Mouse (Mus musculus): ENCODE results near the gene Klf4. TPM values are rescaled to one million over a fixed set of nuclear protein-coding genes. Genes with fewer than 3 reads are reported as not detected.
A peak's percentile ranks its signal among the peaks of the same experiment; 100 is the strongest.

Klf4 gene
- polyA plus RNA-seq (2016; fragmentation: Nextera tagmentation; extraction: Ambion mirVana) = 3.3 and 3.7 TPM in 2 replicates

DNA sequence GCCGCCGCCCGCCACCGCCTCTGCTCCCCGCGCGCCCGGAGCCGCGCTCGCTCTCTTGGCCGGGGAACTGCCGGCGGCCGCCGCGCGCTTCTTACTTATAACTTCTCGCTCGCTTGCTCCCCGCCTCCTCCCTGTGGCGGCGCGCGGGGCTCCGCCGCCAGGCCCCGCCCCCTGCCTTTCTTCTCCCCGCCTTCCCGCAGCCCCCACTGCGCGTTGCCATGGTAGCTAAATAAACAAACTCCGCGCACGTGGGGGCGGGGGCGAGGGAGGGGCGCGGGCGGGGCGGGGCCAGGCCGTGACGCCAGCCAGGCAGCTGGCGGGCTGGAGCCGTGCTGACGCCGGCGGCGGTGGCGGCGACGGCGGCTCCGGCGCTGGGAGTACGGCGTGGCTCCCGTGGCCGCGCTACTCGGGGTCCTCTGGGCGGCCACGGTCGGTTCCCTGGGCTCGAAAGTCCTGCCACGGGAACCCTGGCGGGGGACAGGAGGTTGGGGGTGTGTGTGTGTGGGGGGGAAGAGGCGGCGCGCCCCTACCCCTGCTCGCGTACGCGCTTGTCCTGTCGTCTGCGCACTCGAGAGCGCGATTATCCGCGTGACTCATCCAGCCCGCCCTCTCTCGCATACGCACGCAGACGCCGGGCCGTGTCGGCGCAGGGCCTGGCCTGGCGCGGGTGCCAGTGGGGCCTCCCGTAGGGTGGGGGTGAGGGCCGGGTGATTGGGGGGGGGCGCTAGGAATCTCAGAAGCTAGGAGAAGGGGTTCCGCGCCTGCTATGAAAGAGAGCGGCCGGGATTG is at the start of gene Klf4:
Gene Klf4 (minus strand): TSS at position 60 of the 789 bp plus-strand sequence.
- peak within 1 kb of the TSS; percentile 91 for H3K4me2 ChIP-seq
- H3K9me3 ChIP-seq = no peaks in the 10 kb centered on the region
- peaks cover 46% of the 10 kb centered on the region for H3K27me3 ChIP-seq
- H3K36me3 ChIP-seq = no peaks in the 10 kb centered on the region
- under 1% methylated on average over 82 of the region's 99 CpGs for WGBS
- H3K4me3 ChIP-seq (replicated peaks) = peak within 1 kb of the TSS; percentile 62
- peak within 1 kb of the TSS; percentile 75 for H3K9ac ChIP-seq (replicated peaks)
- peak within 1 kb of the TSS; percentile 88 for H3K27ac ChIP-seq
- peaks cover 24% of the 10 kb centered on the region for H3K4me1 ChIP-seq (replicated peaks)
- peak; percentile 83 for ATAC-seq (ENCODE audit: insufficient number of reproducible peaks, insufficient read depth, low FRiP score, low TSS enrichment, low read depth)

DNA sequence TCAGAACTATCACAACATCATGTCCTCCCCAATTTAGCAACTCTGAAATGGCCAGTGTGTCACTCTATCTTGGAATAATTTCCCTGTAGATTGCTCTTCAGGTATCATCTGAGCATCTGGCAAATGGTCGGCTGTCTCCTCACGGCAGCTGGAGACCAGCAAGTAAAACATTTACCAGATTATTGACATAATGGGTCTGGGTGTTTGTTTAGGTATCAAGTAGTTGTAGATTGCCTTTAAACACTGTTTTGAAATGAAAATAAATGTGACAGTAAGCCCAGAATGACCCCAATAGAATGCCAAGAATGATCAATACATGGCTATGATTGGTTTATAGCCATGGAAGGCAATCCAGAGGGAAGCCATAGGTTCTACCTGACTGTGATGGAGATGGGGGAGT is 39.2 kb upstream of the Klf4 start:
- 73% methylated on average over 2 of the region's 2 CpGs for WGBS
- no peaks in the 10 kb centered on the region for H3K36me3 ChIP-seq
- ATAC-seq (ENCODE audit: insufficient number of reproducible peaks, insufficient read depth, low FRiP score, low TSS enrichment, low read depth) = no peak
- no peak overlapping the region for H3K27ac ChIP-seq
- no peak overlapping the region for H3K9ac ChIP-seq (replicated peaks)
- no peaks in the 10 kb centered on the region for H3K27me3 ChIP-seq
- H3K4me2 ChIP-seq = no peak overlapping the region
- no peaks in the 10 kb centered on the region for H3K9me3 ChIP-seq
- no peak overlapping the region for H3K4me3 ChIP-seq (replicated peaks)
- no peaks in the 10 kb centered on the region for H3K4me1 ChIP-seq (replicated peaks)

- H3K4me2 ChIP-seq = no peak overlapping the region
- H3K9me3 ChIP-seq = no peaks in the 10 kb centered on the region
- peaks cover 11% of the 10 kb centered on the region; the same call in 1 of the 2 replicates for H3K4me1 ChIP-seq (replicated peaks)
- H3K27ac ChIP-seq = no peak overlapping the region
- no peak for ATAC-seq (ENCODE audit: insufficient number of reproducible peaks, insufficient read depth, low FRiP score, low TSS enrichment, low read depth)
- WGBS = 81% methylated on average over 9 of the region's 9 CpGs
- no peaks in the 10 kb centered on the region for H3K27me3 ChIP-seq
- no peak overlapping the region for H3K4me3 ChIP-seq (replicated peaks)
- no peak overlapping the region for H3K9ac ChIP-seq (replicated peaks)
- no peaks in the 10 kb centered on the region for H3K36me3 ChIP-seq
These were observed 35.7 kb upstream of the Klf4 start for GRCm38 (mm10) chr4:55567986-55568385.

DNA sequence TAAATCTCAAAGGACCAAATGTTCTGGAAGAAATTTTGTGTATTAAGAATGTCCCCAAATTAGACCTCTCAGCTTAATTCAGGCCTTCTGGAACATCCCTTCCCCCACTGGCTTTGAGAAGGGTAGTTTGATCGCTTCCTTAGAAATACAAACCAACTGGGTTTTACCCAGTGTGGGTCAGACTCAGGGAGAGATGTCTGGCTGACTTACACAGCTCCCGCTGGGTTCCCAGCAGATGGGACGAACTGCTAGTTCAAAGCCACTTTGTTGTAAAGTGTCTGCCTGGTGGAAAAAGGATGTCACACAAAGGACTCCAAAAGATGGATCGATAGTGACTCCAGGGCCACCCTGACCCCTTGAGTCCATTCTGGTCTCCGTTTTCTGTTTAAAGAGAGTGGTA is 35.3 kb upstream of the Klf4 start:
- Histone ChIP-seq H3K27ac (no peak overlapping the region), H3K27me3 (no peaks in the 10 kb centered on the region)
- 76% methylated on average over 5 of the region's 5 CpGs for WGBS

DNA sequence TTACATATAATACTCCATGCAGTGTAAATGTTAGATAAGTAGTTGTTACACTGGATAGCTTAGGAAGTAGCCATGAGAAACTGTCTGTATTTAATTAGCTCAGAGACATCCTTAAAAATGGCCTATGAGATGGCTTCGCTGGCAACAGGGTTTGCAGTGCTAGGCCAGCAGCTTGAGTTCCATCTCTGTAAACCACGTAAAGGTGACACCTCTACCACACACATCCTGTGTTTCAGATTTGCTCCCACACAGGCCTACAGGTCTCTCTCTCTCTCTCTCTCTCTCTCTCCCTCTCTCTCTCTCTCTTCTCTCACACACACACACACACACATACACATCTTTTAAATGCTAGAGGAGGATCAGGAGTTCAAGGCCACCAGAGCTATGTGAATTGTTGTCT is 32.1 kb upstream of the Klf4 start:
- WGBS = 80% methylated on average over 2 of the region's 2 CpGs

More for the DNA sequence above, 35.3 kb upstream of the Klf4 start:
- H3K4me3 ChIP-seq (replicated peaks) = no peak overlapping the region
- H3K9ac ChIP-seq (replicated peaks) = no peak overlapping the region
- H3K4me2 ChIP-seq = no peak overlapping the region
- H3K4me1 ChIP-seq (replicated peaks) = peaks cover 15% of the 10 kb centered on the region; the same call in 1 of the 2 replicates
- no peaks in the 10 kb centered on the region for H3K9me3 ChIP-seq
- H3K36me3 ChIP-seq = no peaks in the 10 kb centered on the region
- ATAC-seq (ENCODE audit: insufficient number of reproducible peaks, insufficient read depth, low FRiP score, low TSS enrichment, low read depth) = no peak

GRCm38 (mm10) chr4:55563050-55563449 is 30.8 kb upstream of the Klf4 start:
- peak overlapping the region; percentile 71 for H3K27ac ChIP-seq
- peak; percentile 53; the same call in 1 of the 2 replicates for ATAC-seq (ENCODE audit: insufficient number of reproducible peaks, insufficient read depth, low FRiP score, low TSS enrichment, low read depth)
- H3K4me1 ChIP-seq (replicated peaks) = peaks cover 15% of the 10 kb centered on the region; the same call in 1 of the 2 replicates
- H3K36me3 ChIP-seq = no peaks in the 10 kb centered on the region
- 36% methylated on average over 8 of the region's 8 CpGs for WGBS
- H3K4me2 ChIP-seq = peak overlapping the region; percentile 23; the same call in 1 of the 2 replicates
- no peak overlapping the region for H3K9ac ChIP-seq (replicated peaks)
- no peaks in the 10 kb centered on the region for H3K9me3 ChIP-seq
- no peak overlapping the region for H3K4me3 ChIP-seq (replicated peaks)
- no peaks in the 10 kb centered on the region for H3K27me3 ChIP-seq

More for the DNA sequence above, 32.1 kb upstream of the Klf4 start:
- Histone ChIP-seq H3K27me3 (no peaks in the 10 kb centered on the region), H3K4me2 (no peak overlapping the region), H3K27ac (no peak overlapping the region), H3K36me3 (no peaks in the 10 kb centered on the region), H3K9me3 (no peaks in the 10 kb centered on the region), H3K4me1 (replicated peaks) (peaks cover 15% of the 10 kb centered on the region; the same call in 1 of the 2 replicates), H3K9ac (replicated peaks) (no peak overlapping the region), H3K4me3 (replicated peaks) (no peak overlapping the region)
- no peak for ATAC-seq (ENCODE audit: insufficient number of reproducible peaks, insufficient read depth, low FRiP score, low TSS enrichment, low read depth)

- ATAC-seq (ENCODE audit: insufficient number of reproducible peaks, insufficient read depth, low FRiP score, low TSS enrichment, low read depth) = no peak
- Histone ChIP-seq H3K27me3 (no peaks in the 10 kb centered on the region), H3K36me3 (no peaks in the 10 kb centered on the region), H3K9ac (replicated peaks) (no peak overlapping the region), H3K4me2 (no peak overlapping the region), H3K4me1 (replicated peaks) (peaks cover 15% of the 10 kb centered on the region; the same call in 1 of the 2 replicates), H3K4me3 (replicated peaks) (no peak overlapping the region), H3K9me3 (no peaks in the 10 kb centered on the region), H3K27ac (no peak overlapping the region)
- 86% methylated on average over 3 of the region's 3 CpGs for WGBS
These were observed 29.8 kb upstream of the Klf4 start for GRCm38 (mm10) chr4:55562062-55562461.

DNA sequence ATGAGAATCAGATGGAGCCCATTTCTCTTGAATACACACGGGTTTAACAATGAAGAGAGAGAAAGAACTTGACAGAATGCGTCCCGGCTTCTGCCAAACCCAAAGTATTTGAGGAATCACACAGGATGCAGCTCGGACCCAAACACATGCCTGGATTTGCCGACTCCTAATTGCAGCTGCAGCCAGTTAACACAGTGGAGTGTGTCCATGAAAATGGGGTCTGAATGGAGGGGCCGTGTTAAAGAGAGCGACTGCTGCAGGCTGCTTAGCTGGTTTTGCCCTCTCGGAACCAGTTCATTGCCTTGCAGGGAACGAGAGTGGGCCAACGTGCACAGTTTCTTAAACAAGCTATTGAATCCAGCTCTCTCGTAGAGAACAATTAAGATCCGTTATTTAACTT is 14.6 kb upstream of the Klf4 start:
- 71% methylated on average over 12 of the region's 12 CpGs for WGBS
- Histone ChIP-seq H3K9me3 (no peaks in the 10 kb centered on the region), H3K9ac (replicated peaks) (no peak overlapping the region), H3K4me1 (replicated peaks) (no peaks in the 10 kb centered on the region), H3K4me3 (replicated peaks) (no peak overlapping the region), H3K27ac (no peak overlapping the region), H3K4me2 (no peak overlapping the region), H3K36me3 (no peaks in the 10 kb centered on the region), H3K27me3 (no peaks in the 10 kb centered on the region)
- no peak for ATAC-seq (ENCODE audit: insufficient number of reproducible peaks, insufficient read depth, low FRiP score, low TSS enrichment, low read depth)

DNA sequence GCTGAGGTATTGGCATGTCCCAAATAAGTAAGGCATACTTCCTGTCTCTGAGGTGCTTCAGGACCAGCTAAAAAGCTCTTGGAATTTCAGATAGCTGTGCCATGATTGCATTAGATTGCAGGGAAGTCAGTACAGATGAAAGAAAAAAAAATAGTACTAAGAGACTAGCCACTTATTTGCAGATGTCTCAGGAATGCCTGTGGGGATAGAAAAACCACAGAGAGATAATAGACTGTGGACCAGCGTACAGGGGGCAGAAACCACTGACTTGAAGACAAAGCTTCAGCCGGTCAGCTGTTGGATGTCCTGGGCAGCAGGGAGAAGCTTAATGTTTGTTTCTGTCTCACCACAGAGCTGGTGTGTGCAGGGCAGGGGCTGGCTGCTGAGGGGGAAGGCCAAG is 10.5 kb upstream of the Klf4 start:
- Histone ChIP-seq H3K9me3 (no peaks in the 10 kb centered on the region), H3K36me3 (no peaks in the 10 kb centered on the region), H3K4me2 (no peak overlapping the region), H3K4me1 (replicated peaks) (no peaks in the 10 kb centered on the region), H3K4me3 (replicated peaks) (no peak overlapping the region), H3K9ac (replicated peaks) (no peak overlapping the region), H3K27me3 (no peaks in the 10 kb centered on the region), H3K27ac (no peak overlapping the region)
- 88% methylated on average over 2 of the region's 2 CpGs for WGBS
- ATAC-seq (ENCODE audit: insufficient number of reproducible peaks, insufficient read depth, low FRiP score, low TSS enrichment, low read depth) = no peak

DNA sequence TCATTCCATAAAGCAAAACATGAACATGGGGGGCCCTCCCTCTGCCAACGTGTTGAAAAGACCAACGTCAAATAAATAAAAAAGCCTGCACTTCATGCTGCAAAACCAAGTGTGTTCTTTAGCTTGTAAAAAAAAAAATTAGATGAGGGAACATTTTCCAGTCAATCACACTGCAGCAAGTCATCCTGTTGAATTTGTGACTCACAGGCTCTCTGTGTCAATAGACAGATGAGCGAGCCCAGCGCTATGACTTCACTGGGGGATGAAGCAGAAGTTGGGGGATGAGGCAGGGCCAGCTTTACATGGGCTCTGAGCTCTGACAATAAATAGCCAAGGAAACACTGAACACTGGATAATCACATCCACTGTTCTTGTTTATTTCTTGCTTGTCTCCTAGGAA is 9.4 kb upstream of the Klf4 start:
- no peaks in the 10 kb centered on the region for H3K4me1 ChIP-seq (replicated peaks)
- no peak overlapping the region for H3K4me2 ChIP-seq
- H3K27me3 ChIP-seq = no peaks in the 10 kb centered on the region; the same call in 1 of the 2 replicates
- no peak overlapping the region for H3K27ac ChIP-seq
- H3K9ac ChIP-seq (replicated peaks) = no peak overlapping the region
- H3K4me3 ChIP-seq (replicated peaks) = no peak overlapping the region
- H3K36me3 ChIP-seq = no peaks in the 10 kb centered on the region
- WGBS = 78% methylated on average over 4 of the region's 4 CpGs
- no peaks in the 10 kb centered on the region for H3K9me3 ChIP-seq
- ATAC-seq (ENCODE audit: insufficient number of reproducible peaks, insufficient read depth, low FRiP score, low TSS enrichment, low read depth) = no peak

GRCm38 (mm10) chr4:55541221-55541620 is 9.0 kb upstream of the Klf4 start:
- no peak overlapping the region for H3K27ac ChIP-seq
- no peaks in the 10 kb centered on the region; the same call in 1 of the 2 replicates for H3K27me3 ChIP-seq
- no peaks in the 10 kb centered on the region for H3K9me3 ChIP-seq
- no peaks in the 10 kb centered on the region for H3K4me1 ChIP-seq (replicated peaks)
- H3K4me2 ChIP-seq = no peak overlapping the region
- H3K4me3 ChIP-seq (replicated peaks) = no peak overlapping the region
- no peak overlapping the region for H3K9ac ChIP-seq (replicated peaks)
- H3K36me3 ChIP-seq = no peaks in the 10 kb centered on the region
- WGBS = 69% methylated on average over 4 of the region's 4 CpGs
- ATAC-seq (ENCODE audit: insufficient number of reproducible peaks, insufficient read depth, low FRiP score, low TSS enrichment, low read depth) = no peak

DNA sequence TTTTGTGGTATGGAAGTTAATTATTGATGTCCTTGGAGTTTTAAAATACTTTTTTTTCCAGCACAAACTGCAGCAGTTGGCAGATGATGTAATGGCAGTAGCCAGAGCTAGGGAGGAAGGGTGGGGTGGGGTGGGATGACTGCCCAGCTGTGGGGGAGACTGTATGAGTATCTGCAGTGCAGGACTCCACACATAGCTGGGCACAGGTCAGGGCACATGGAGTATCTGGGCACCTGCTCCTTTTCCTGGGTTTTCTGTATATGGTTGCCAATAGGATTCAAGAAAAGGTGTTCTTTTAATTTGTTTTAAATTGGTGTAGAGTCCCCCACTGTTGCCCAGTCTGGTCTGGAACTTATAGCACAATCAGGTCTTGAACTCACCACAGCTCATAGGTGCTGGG is 2.7 kb upstream of the Klf4 start:
- no peaks in the 10 kb centered on the region for H3K36me3 ChIP-seq
- H3K27me3 ChIP-seq = peaks cover 38% of the 10 kb centered on the region
- no peak for ATAC-seq (ENCODE audit: insufficient number of reproducible peaks, insufficient read depth, low FRiP score, low TSS enrichment, low read depth)
- peaks cover 16% of the 10 kb centered on the region for H3K4me1 ChIP-seq (replicated peaks)
- no peak overlapping the region for H3K4me3 ChIP-seq (replicated peaks)
- no peaks in the 10 kb centered on the region for H3K9me3 ChIP-seq
- no peak overlapping the region for H3K4me2 ChIP-seq
- no peak overlapping the region for H3K9ac ChIP-seq (replicated peaks)
- H3K27ac ChIP-seq = no peak overlapping the region

Data from limb, embryonic 12.5 days (tissue).